Mouse (Mus musculus): ENCODE results near the gene Fez1.
A peak's percentile ranks its signal among the peaks of the same experiment; 100 is the strongest.

Gene Fez1

GRCm38 (mm10) chr9:36894242-36894641 is 72.6 kb downstream of the Fez1 start:
- no peak for DNase-seq (ENCODE audit: low spot score)

GRCm38 (mm10) chr9:36895009-36895693 is 73.5 kb downstream of the Fez1 start:
- peak; percentile 74 for DNase-seq (ENCODE audit: low spot score)

GRCm38 (mm10) chr9:36898560-36898959 is 76.9 kb downstream of the Fez1 start:
- DNase-seq (ENCODE audit: low spot score): no peak

DNA sequence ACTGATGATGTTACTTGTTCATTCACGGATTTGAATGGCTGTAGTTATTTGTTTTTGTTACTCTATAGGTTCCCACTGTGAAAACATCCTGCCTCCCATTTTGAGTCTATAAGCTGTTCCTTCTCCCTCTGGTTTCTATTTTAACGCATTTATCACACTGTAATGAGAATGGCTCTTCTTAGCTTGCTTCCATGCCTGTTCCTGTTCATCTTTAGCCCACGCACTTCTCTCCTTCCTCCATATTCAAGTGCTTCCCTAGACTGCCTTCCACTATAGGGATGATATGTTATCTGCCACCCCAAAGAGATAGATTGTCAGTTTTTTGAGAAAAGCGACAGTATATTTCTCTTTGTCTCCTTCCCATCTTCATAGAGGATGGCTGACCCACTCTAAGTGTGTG is 78.8 kb downstream of the Fez1 start:
- no peak for DNase-seq (ENCODE audit: low spot score)

DNA sequence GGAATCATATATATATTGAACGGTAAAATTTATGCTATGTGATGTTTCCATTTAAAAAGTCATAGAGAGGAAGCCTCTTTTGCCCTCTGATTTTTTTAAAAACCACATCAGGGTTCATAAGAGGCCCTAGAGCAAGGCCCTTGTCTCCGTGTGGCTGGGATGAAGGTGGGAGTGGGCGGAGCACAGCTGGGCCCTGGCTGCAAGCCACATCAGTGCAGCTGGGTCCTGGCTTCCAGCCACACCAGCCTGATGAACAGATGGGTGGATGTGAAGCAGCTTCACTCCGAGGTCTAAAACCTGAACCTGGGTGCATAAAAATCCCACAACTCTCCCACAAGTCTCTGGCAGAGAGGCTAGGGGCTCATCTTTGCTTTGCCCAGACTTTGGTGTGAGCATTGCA is 83.8 kb downstream of the Fez1 start:
- DNase-seq (ENCODE audit: low spot score): no peak

GRCm38 (mm10) chr9:36916362-36916761 is 94.7 kb downstream of the Fez1 start:
- peak; percentile 86 for DNase-seq (ENCODE audit: low spot score)

- peak; percentile 56 for DNase-seq (ENCODE audit: low spot score)
Measured at GRCm38 (mm10) chr9:36916915-36917314, 95.3 kb downstream of the Fez1 start.

GRCm38 (mm10) chr9:36918582-36918981 is 96.9 kb downstream of the Fez1 start:
- DNase-seq (ENCODE audit: low spot score): no peak

- DNase-seq (ENCODE audit: low spot score): no peak
Measured at GRCm38 (mm10) chr9:36919472-36919871, 97.8 kb downstream of the Fez1 start.

DNA sequence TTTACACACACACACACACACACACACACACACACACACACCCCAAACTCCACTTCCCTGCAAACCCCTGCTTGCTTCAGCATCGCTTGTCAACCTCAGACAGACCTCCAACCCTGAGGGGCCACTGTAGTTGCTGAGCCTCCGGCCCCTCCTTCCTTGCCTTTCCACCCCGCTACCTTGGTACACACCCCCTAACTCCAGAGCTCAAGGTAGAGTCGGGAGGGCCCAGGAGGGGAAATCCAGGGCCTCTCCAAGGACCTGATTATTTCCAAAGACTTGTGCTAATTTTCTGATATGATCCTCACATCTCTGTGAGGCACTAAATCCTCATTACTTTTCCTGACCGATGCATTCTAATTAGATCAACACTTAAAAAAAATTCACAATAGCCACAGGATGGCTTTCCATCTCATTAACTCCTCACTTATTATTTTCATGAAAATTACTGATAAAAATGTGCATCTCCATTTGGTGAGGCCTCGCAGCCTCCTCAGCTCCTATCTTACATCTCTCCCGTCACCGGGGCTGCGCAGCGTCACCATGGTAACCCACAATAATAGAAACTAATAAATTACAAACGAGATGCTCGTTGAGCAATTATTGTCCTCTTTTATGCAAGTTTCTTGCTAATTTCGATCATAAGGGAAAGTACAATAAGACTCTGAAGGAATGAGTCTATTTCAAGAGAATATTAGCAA is 100.2 kb downstream of the Fez1 start:
- DNase-seq (ENCODE audit: low spot score): no peak

- DNase-seq (ENCODE audit: low spot score): no peak
Measured at GRCm38 (mm10) chr9:36923753-36924152, 102.1 kb downstream of the Fez1 start.

Data from embryo, embryonic 10 days (tissue).